Mouse (Mus musculus) limb, embryonic 11.5 days (tissue): ENCODE measurements around the gene Khdc4. TPM values are rescaled to one million over a fixed set of nuclear protein-coding genes. Genes with fewer than 3 reads are reported as not detected.

Source experiments
- ATAC-seq: fragments of 200-750 bp; cut with Nextera tagmentation; 2 replicates; pipeline ENCODE4 v1.8.0; 2017; ENCODE audit warnings: low read depth; ENCODE audit not compliant: insufficient number of reproducible peaks, low FRiP score, low TSS enrichment
- DNase-seq: peaks from one replicate; pipeline ENCODE4 v3.0.0-alpha.2; 2015; ENCODE audit warnings: low spot score
- H3K27ac ChIP-seq: fragments of 300-500 bp; sonication (generic); replicated peaks from 2 replicates; pipeline ENCODE4 v1.5.1; 2014; ENCODE audit warnings: low read depth, mild to moderate bottlenecking, low read length
- H3K27me3 ChIP-seq: fragments of 300-500 bp; sonication (generic); 2 replicates; pipeline ENCODE4 v1.6.1; 2014; ENCODE audit warnings: mild to moderate bottlenecking, low read length, mixed read lengths; ENCODE audit not compliant: control insufficient read depth, insufficient read depth
- H3K36me3 ChIP-seq: fragments of 300-500 bp; sonication (generic); 2 replicates; pipeline ENCODE4 v1.6.1; 2014; ENCODE audit warnings: mild to moderate bottlenecking, low read length, moderate library complexity, mixed read lengths; ENCODE audit not compliant: control insufficient read depth, insufficient read depth
- H3K4me1 ChIP-seq: fragments of 300-500 bp; sonication (generic); 2 replicates; pipeline ENCODE4 v1.6.1; 2014; ENCODE audit warnings: low read length, mixed read lengths; ENCODE audit not compliant: control insufficient read depth, insufficient read depth
- H3K4me2 ChIP-seq: fragments of 300-500 bp; sonication (generic); 2 replicates; pipeline ENCODE4 v1.6.1; 2014; ENCODE audit warnings: low read depth, mild to moderate bottlenecking, moderate library complexity; ENCODE audit not compliant: severe bottlenecking
- H3K4me3 ChIP-seq: fragments of 300-500 bp; sonication (generic); 2 replicates; pipeline ENCODE4 v1.5.1; 2014; ENCODE audit warnings: low read depth, low read length
- H3K9ac ChIP-seq: fragments of 300-500 bp; sonication (generic); 2 replicates; pipeline ENCODE4 v1.6.1; 2014; ENCODE audit warnings: mild to moderate bottlenecking, low read length
- H3K9me3 ChIP-seq: fragments of 300-500 bp; sonication (generic); 2 replicates; pipeline ENCODE4 v1.6.1; 2016; ENCODE audit warnings: low read length; ENCODE audit not compliant: control insufficient read depth
- WGBS: fragments of 180-500 bp; shearing (Covaris S2); extraction: QIAGEN DNeasy Blood & Tissue Kit; methylation state at CpG from one replicate; pipeline ENCODE4 v1.1.7; 2014; 5-methylcytosine and 5-hydroxymethylcytosine counted together
- polyA plus RNA-seq: library from polyadenylated mRNA; unstranded; fragments of >200 nt; fragmentation: Nextera tagmentation; extraction: Ambion mirVana; gene quantifications from 2 replicates; pipeline ENCODE4 v1.2.1, GENCODE M21; 2014

The Khdc4 gene
- polyA plus RNA-seq: 110 and 122 TPM in 2 replicates

DNA sequence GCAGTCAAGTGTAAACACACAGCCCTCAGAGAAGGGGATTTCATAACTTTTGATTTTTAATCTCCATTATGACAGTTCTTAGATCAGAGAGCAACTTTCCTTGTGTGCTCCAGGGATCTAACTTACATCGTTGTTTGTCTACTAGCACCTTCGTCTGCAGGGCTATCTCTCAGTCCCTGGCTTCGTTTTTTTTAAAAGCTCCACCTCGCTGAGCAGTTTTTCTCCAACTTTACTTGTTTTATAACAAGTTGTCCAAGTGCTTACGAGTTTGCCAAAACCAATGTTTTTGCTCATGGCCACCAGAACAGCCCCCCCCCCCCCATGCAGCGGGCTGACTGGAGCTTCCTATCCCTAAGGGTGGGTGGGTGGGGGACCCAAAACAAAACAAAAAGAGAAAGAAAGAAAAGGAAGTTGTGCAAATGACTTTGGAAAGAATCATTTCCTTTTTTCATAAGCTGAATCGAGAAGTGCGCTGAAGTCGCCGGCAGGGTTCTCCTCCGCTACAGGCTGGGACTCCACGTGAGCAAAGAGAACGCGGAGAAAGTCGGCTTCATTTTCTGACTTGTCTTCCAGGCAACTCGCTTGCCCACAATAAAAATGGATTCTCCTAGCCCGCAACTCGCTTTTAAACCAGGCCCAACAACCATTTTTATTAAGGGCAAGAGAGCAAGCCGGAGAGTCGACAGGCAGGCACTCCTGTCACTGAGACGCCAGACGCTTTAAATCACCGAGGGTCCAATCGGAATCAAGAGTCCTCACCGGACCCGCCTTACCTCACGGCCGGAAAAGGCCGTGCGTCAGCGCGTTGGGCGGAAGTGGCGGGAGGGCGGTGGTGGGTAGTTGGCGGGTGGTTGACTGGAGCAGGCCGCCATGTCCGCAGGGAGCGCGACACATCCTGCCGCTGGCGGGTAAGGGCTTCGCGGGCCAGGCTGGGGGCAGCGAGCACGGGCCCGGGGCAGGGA, at the start of gene Khdc4:
TSS of gene Khdc4 (plus strand) at position 824 of the 962 bp plus-strand sequence.
- WGBS: 1% methylated on average over 47 of the region's 47 CpGs
- Histone ChIP-seq H3K27me3 (no peaks in the 10 kb centered on the region), H3K4me1 (peaks cover 5% of the 10 kb centered on the region; the same call in 1 of the 2 replicates), H3K4me2 (peak within 1 kb of the TSS; percentile 67), H3K36me3 (peaks cover 5% of the 10 kb centered on the region; the same call in 1 of the 2 replicates), H3K9me3 (no peaks in the 10 kb centered on the region), H3K27ac (peak within 1 kb of the TSS; percentile 85), H3K9ac (peak within 1 kb of the TSS; percentile 98), H3K4me3 (peak within 1 kb of the TSS; percentile 99)
- ATAC-seq (peak; percentile 98), DNase-seq (peak; percentile 97)

DNA sequence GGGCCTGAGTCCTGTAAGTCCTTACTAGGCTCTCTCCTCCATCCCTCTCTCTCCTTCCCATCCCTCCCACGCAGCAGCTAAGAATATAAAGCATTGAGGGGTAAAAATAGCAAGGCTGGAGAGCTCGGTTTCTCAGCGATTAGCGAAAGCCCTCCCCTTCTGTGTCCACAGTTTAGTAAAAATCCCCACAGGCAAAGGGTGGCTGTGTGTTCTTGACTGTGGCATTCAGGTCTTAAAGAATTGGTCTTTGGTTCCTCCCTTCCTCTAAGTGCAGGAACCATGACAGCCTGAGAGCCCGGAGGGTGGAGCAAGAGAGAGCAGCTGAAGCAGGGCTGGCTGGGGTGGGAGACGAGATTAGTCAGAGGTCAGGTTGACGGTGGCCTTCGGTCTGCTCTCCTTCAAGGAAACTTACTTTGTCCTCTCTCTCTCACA, 49.0 kb upstream of the Khdc4 start:
- ATAC-seq (no peak), DNase-seq (no peak)
- no peaks in the 10 kb centered on the region for H3K9me3 ChIP-seq
- H3K4me2 ChIP-seq: no peak overlapping the region
- H3K27ac ChIP-seq: no peak overlapping the region
- no peak overlapping the region for H3K9ac ChIP-seq
- WGBS: 96% methylated on average over 8 of the region's 8 CpGs
- no peaks in the 10 kb centered on the region for H3K27me3 ChIP-seq
- H3K4me1 ChIP-seq: no peaks in the 10 kb centered on the region
- H3K4me3 ChIP-seq: no peak overlapping the region
- H3K36me3 ChIP-seq: peaks cover 58% of the 10 kb centered on the region

DNA sequence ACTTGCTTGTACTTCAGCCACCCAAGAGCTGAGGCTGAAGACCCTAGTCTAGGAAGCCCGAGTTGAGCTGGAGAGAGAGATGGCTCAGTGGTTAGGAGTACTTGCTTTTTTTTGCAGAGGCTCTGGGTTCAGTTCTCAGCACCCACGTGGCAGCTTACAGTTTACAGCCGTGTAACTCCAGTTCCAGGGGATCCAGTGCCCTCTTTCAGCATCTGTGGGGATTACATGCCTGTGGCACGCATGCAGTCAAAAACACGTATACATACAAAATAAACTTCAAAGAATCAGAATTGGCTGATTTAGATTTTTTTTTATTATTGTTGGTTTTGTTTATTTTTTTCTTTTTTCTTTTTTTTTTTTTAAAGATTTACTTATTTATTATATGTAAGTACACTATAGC, 48.5 kb upstream of the Khdc4 start:
- H3K9me3 ChIP-seq: no peaks in the 10 kb centered on the region
- DNase-seq: no peak
- no peak for ATAC-seq
- H3K4me1 ChIP-seq: no peaks in the 10 kb centered on the region
- H3K27ac ChIP-seq: no peak overlapping the region
- no peak overlapping the region for H3K4me2 ChIP-seq
- no peak overlapping the region for H3K4me3 ChIP-seq
- 96% methylated on average over 5 of the region's 5 CpGs for WGBS
- peaks cover 61% of the 10 kb centered on the region for H3K36me3 ChIP-seq
- no peaks in the 10 kb centered on the region for H3K27me3 ChIP-seq
- no peak overlapping the region for H3K9ac ChIP-seq

DNA sequence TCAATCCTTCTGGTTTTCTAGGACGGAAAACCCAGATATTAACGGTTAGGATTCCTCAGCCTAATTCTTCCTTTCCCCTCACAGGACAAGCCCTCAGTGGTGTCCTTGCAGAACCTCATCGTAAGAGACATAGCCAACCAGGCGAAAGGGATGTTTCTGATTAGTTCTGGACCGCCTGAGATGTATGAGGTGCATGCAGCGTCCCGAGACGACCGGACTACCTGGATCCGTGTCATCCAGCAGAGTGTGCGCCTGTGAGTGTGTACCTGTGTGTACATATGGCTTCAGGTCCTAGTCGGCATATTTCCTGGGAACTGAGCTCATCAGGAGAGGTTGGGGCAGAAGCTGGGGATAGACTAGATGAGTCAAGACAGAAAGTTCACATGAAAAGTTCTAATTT, 46.4 kb upstream of the Khdc4 start:
- Histone ChIP-seq H3K9me3 (no peaks in the 10 kb centered on the region), H3K9ac (no peak overlapping the region), H3K27me3 (no peaks in the 10 kb centered on the region), H3K4me1 (no peaks in the 10 kb centered on the region), H3K4me3 (no peak overlapping the region), H3K27ac (no peak overlapping the region), H3K36me3 (peaks cover 60% of the 10 kb centered on the region), H3K4me2 (no peak overlapping the region)
- WGBS: 96% methylated on average over 12 of the region's 12 CpGs
- no peak for DNase-seq
- ATAC-seq: no peak

DNA sequence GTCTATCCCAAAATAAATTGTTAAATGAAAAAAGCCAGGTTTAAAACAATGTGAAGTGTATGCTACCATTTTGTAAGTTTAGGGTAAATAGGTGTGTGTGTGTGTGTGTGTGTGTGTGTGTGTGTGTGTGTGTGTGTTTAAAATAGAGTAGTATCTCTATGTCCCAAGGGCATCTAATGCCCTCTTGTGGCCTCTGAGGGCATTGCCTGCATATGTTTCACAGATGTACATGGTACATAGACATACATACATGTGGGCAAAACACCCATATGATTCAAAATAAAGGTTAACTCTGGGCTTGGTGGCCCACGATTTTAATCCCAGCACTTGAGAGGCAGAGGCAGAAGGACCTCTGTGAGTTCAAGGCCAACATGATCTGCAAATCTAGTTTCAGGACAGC, 44.9 kb upstream of the Khdc4 start:
- Histone ChIP-seq H3K4me3 (no peak overlapping the region), H3K27ac (no peak overlapping the region), H3K9ac (no peak overlapping the region), H3K27me3 (no peaks in the 10 kb centered on the region), H3K9me3 (no peaks in the 10 kb centered on the region), H3K36me3 (peaks cover 47% of the 10 kb centered on the region), H3K4me2 (no peak overlapping the region), H3K4me1 (no peaks in the 10 kb centered on the region)
- no peak for ATAC-seq
- WGBS: 94% methylated on average over 1 of the region's 1 CpGs
- DNase-seq: peak; percentile 73

DNA sequence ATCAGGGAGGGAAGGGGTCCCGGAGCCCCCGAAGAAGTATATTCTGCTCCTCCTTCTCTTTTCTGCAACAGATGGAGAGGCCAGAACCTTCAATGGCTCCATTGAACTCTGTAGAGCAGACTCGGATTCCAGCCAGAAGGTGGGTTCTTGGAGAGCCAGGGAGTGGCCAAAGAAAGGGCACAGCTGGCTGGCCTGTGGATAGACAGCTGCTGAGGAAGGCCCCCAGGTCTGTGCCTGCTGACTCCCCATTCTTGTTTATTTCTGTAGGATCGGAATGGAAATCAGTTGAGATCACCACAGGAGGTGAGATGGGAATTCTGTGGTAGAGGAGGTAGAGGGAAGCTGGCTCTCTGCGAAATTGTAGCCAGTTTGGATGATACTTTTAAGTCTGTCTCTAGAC, 42.5 kb upstream of the Khdc4 start:
- WGBS: 87% methylated on average over 5 of the region's 5 CpGs
- ATAC-seq: no peak
- DNase-seq: no peak
- Histone ChIP-seq H3K9me3 (no peaks in the 10 kb centered on the region), H3K27ac (0 out of 2 replicates have a peak overlapping the region, but pooled peaks have one; percentile 8), H3K27me3 (no peaks in the 10 kb centered on the region), H3K9ac (no peak overlapping the region), H3K36me3 (peaks cover 45% of the 10 kb centered on the region), H3K4me2 (no peak overlapping the region), H3K4me3 (no peak overlapping the region), H3K4me1 (no peaks in the 10 kb centered on the region)

DNA sequence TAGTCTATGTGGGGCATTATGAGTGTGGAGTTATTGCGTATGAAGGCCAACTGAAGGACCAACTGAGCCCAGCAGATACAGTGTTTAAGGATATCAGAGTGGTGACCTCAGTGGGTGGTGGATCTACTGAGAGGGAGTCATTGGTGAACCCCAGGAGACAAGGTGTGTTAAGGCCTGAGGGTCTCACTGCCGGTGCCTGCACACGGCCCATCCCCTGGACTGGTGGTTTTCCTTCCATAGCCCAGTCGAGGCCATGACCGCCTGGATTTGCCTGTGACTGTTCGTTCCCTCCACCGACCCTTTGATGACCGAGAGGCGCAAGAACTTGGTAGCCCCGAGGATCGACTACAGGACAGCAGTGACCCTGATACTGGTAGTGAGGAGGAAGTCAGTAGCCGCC, 39.7 kb upstream of the Khdc4 start:
- no peak for DNase-seq
- Histone ChIP-seq H3K4me2 (no peak overlapping the region), H3K9ac (no peak overlapping the region), H3K4me3 (no peak overlapping the region), H3K9me3 (no peaks in the 10 kb centered on the region), H3K36me3 (peaks cover 35% of the 10 kb centered on the region), H3K27ac (no peak overlapping the region), H3K4me1 (no peaks in the 10 kb centered on the region), H3K27me3 (no peaks in the 10 kb centered on the region)
- WGBS: 94% methylated on average over 12 of the region's 12 CpGs
- ATAC-seq: no peak

DNA sequence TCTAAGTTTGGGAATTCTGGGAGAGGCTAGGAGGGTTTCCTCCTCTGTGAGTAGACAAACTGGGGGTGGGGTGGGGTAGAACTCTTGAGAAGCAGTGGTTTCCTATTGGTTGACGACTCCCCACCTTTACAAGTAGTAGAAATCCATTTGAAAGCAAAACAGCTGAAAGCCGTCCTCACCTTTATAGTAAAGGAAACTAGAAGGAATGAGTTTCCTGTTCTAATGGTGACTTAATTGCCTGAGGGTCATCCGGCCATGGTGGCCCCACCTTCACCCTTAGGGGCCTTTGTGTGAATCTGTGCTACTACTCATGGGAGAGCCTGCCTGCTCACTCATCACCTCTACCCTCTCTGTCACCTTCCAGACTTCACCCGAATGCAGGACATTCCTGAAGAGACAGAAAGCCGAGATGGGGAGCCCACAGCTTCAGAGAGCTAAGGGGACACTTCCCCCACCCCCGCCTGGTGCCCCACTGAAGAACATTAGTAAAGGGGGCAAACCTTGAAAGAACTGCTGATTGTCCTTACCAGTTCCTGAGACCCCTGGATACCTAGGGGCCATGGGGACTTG, 39.1 kb upstream of the Khdc4 start:
- ATAC-seq (no peak), DNase-seq (no peak)
- H3K9me3 ChIP-seq: no peaks in the 10 kb centered on the region
- no peaks in the 10 kb centered on the region for H3K4me1 ChIP-seq
- 71% methylated on average over 6 of the region's 6 CpGs for WGBS
- H3K27ac ChIP-seq: no peak overlapping the region
- no peak overlapping the region for H3K9ac ChIP-seq
- no peak overlapping the region for H3K4me2 ChIP-seq
- H3K36me3 ChIP-seq: peaks cover 34% of the 10 kb centered on the region
- no peak overlapping the region for H3K4me3 ChIP-seq
- H3K27me3 ChIP-seq: no peaks in the 10 kb centered on the region
